Mouse (Mus musculus): ENCODE results near the gene Spon1.

DNA sequence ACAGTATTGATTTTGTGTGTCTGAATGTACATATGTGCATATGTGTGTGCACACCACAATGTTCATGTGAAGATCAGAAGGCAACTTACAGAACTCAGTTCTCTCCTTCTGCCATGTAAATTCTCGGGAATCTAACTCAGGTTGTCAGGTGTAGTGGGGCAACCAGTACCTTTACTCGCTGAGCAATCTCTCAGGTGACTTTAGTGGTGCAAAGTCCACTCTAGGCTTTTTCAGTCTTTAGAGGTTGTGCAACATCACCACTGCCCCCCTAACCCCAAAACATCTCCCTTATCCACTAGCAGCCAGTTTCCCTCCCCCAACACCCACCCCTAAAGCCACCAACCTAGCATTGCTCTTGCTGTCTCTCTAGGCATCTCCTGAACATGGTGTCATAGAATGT, 308.8 kb downstream of the Spon1 start:
- TF ChIP-seq POLR2A (IDR thresholded peaks at IDR 0.05; ENCODE audit: low read depth, low read length) = no peak
- no peak for TF ChIP-seq CTCF (IDR thresholded peaks at IDR 0.05; ENCODE audit: extremely low read depth, insufficient read depth, insufficient read length, insufficient replicate concordance)
